Mouse (Mus musculus): ENCODE data around the gene Slc9a6.

- no peak for TF ChIP-seq POLR2A (IDR thresholded peaks at IDR 0.05; ENCODE audit: borderline replicate concordance, control insufficient read depth, low read depth, low read length)
- TF ChIP-seq CTCF (IDR thresholded peaks at IDR 0.05; ENCODE audit: control insufficient read depth, insufficient read depth, low read length): no peak
These were observed 3.0 kb upstream of the Slc9a6 start for GRCm38 (mm10) chrX:56606536-56606935.

Measured in bone marrow, adult 2 months (tissue).